ENCODE assay signal across 8 mouse cellular contexts in the genomic region with DNA sequence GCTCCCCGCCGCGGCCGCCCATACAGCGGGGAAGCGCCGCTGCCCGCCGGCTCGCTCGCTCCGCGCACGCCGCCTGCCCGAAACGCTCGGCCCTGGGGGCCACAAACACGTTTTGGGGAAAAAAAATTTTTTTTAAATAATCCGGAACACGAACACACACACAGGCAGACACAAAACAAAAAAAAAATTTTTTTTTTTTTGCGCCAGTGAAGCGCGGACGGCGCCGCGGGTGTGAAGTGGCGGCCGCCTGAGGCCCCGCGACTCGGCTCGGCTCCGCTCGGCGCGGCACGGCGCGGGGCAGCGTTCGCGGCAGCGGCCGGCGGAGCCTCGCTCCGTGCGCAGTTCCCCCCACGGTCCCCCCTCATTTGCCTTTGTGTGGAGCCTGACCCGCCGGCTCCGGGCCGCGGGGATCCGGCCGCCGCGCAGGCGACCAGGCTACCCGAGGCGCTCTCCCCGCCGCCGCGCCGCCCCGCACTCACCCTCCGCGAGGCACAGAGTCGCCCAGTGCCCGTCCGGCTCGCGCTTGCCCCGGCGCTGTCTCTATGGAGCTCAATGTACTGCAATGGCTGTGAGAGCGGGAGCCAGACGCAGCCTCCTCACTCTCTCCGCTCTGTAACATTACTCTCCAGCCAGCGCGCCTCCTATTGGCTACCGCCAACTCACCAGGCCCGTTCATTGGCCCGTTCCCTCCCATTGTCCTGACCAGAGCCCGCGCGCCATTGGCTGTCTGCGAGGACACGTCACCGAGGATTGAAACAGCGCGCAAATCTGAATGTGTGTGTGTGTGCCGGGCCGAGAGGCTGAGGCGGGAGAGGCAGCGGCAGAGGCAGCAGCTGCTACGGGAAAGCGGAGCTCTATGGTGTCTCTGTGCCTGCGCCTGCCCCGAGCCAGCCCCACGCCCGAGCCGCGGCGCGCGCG. TPM values are rescaled to one million over a fixed set of nuclear protein-coding genes. Genes with fewer than 3 reads are reported as not detected.
DNase-seq lines count a peak whose midpoint lies in the region; ATAC-seq lines count a peak whose summit lies in the region.

No protein-coding gene starts in this region.

- WGBS in heart, embryonic 13.5 days = under 1% methylated on average over 110 of the region's 110 CpGs
- WGBS in liver, embryonic 12.5 days (ENCODE audit: insufficient replicate concordance) = under 1% methylated on average over 109 of the region's 110 CpGs
- WGBS in stomach, embryonic 16.5 days = under 1% methylated on average over 97 of the region's 110 CpGs

- peak overlapping the region; percentile 99 for H3K9ac ChIP-seq in heart, embryonic 13.5 days
- peak overlapping the region; percentile 100 for H3K9ac ChIP-seq in liver, embryonic 12.5 days
- peak overlapping the region; percentile 99 for H3K9ac ChIP-seq in stomach, embryonic 16.5 days (ENCODE audit: low read length)

- no peaks in the 10 kb centered on the region for H3K4me1 ChIP-seq in brown adipose tissue, adult 24 weeks (ENCODE audit: control insufficient read depth, insufficient read depth, insufficient read length, low read length)
- H3K4me1 ChIP-seq in heart, embryonic 13.5 days = peaks cover 18% of the 10 kb centered on the region
- H3K4me1 ChIP-seq in liver, embryonic 12.5 days = peaks cover 24% of the 10 kb centered on the region
- H3K4me1 ChIP-seq in stomach, embryonic 16.5 days (ENCODE audit: control insufficient read depth, insufficient read depth, low read length) = peaks cover 14% of the 10 kb centered on the region

- peak; percentile 99 for DNase-seq in CD4-positive, CD25-positive, alpha-beta regulatory T cell, adult 2 months (ENCODE audit: low read depth, low spot score)
- DNase-seq in fat pad, adult 2 months (ENCODE audit: extremely low read depth, low read depth, low spot score) = peak; percentile 67
- peak; percentile 99 for DNase-seq in kidney, postnatal 10 days
- peak; percentile 99 for DNase-seq in neural tube, embryonic 10.5 days (ENCODE audit: extremely low spot score, low spot score)

- H3K27ac ChIP-seq in brown adipose tissue, adult 24 weeks (replicated peaks; ENCODE audit: low read depth, low read length) = peak overlapping the region; percentile 67
- H3K27ac ChIP-seq in heart, embryonic 13.5 days (replicated peaks) = peak overlapping the region; percentile 99
- H3K27ac ChIP-seq in liver, embryonic 12.5 days = peak overlapping the region; percentile 98
- peak overlapping the region; percentile 99 for H3K27ac ChIP-seq in stomach, embryonic 16.5 days (ENCODE audit: low read length)

- H3K9me3 ChIP-seq in heart, embryonic 13.5 days = no peaks in the 10 kb centered on the region
- H3K9me3 ChIP-seq in liver, embryonic 12.5 days (replicated peaks) = no peaks in the 10 kb centered on the region
- no peaks in the 10 kb centered on the region for H3K9me3 ChIP-seq in stomach, embryonic 16.5 days (replicated peaks; ENCODE audit: control insufficient read depth, low read length)

- H3K4me3 ChIP-seq in brown adipose tissue, adult 24 weeks (ENCODE audit: insufficient read depth, low read depth, low read length) = peak overlapping the region; percentile 74
- H3K4me3 ChIP-seq in heart, embryonic 13.5 days = peak overlapping the region; percentile 83
- peak overlapping the region; percentile 95 for H3K4me3 ChIP-seq in liver, embryonic 12.5 days
- peak overlapping the region; percentile 85 for H3K4me3 ChIP-seq in stomach, embryonic 16.5 days (replicated peaks; ENCODE audit: low read length)

- peak overlapping the region; percentile 96 for H3K4me2 ChIP-seq in heart, embryonic 13.5 days
- peak overlapping the region; percentile 97 for H3K4me2 ChIP-seq in liver, embryonic 12.5 days
- H3K4me2 ChIP-seq in stomach, embryonic 16.5 days (ENCODE audit: low read depth, low read length) = peak overlapping the region; percentile 94

- H3K36me3 ChIP-seq in heart, embryonic 13.5 days = peaks cover 17% of the 10 kb centered on the region
- peaks cover 24% of the 10 kb centered on the region for H3K36me3 ChIP-seq in liver, embryonic 12.5 days
- H3K36me3 ChIP-seq in stomach, embryonic 16.5 days (ENCODE audit: control insufficient read depth, insufficient read depth, low read length) = 0 out of 2 replicates have a peak, but pooled peaks cover 2% of the 10 kb centered on the region

- ATAC-seq in heart, embryonic 13.5 days (ENCODE audit: extremely low read depth, insufficient number of reproducible peaks, low FRiP score, low TSS enrichment) = peak; percentile 94
- peak; percentile 96 for ATAC-seq in liver, embryonic 12.5 days
- ATAC-seq in stomach, embryonic 16.5 days (ENCODE audit: insufficient read depth, low FRiP score) = peak; percentile 97

- no peaks in the 10 kb centered on the region for H3K27me3 ChIP-seq in heart, embryonic 13.5 days (replicated peaks)
- H3K27me3 ChIP-seq in liver, embryonic 12.5 days (replicated peaks) = no peaks in the 10 kb centered on the region
- no peaks in the 10 kb centered on the region for H3K27me3 ChIP-seq in stomach, embryonic 16.5 days (ENCODE audit: control insufficient read depth, insufficient read depth, low read length)

RNA-seq across cellular contexts. Expression of gene Gm42791, which starts 57.7 kb away (rescaled TPM):
- polyA plus RNA-seq in brown adipose tissue, adult 24 weeks (2012; ENCODE audit: insufficient read depth, insufficient read length, missing spikeins) = not detected in 2 replicates
- polyA plus RNA-seq in heart, embryonic 13.5 days (2015; fragmentation: Nextera tagmentation; extraction: Ambion mirVana) = 1.7 and 2.3 TPM in 2 replicates
- polyA plus RNA-seq in liver, embryonic 12.5 days (2016; fragmentation: Nextera tagmentation; extraction: Ambion mirVana) = 0.51 and 1.7 TPM in 2 replicates
- 1.6 and 2.2 TPM in 2 replicates for polyA plus RNA-seq in stomach, embryonic 16.5 days (2015; fragmentation: Nextera tagmentation; extraction: Ambion mirVana)

Comparison
In these comparisons a context has a peak if more than half of its experiments do, and no peak if none do; other contexts are left out.
1. Peak in every context shown above with its lines: DNase-seq, ATAC-seq, H3K4me3 ChIP-seq and H3K27ac ChIP-seq.